Mouse (Mus musculus): ENCODE data around the gene Kyat1.

Gene Kyat1

DNA sequence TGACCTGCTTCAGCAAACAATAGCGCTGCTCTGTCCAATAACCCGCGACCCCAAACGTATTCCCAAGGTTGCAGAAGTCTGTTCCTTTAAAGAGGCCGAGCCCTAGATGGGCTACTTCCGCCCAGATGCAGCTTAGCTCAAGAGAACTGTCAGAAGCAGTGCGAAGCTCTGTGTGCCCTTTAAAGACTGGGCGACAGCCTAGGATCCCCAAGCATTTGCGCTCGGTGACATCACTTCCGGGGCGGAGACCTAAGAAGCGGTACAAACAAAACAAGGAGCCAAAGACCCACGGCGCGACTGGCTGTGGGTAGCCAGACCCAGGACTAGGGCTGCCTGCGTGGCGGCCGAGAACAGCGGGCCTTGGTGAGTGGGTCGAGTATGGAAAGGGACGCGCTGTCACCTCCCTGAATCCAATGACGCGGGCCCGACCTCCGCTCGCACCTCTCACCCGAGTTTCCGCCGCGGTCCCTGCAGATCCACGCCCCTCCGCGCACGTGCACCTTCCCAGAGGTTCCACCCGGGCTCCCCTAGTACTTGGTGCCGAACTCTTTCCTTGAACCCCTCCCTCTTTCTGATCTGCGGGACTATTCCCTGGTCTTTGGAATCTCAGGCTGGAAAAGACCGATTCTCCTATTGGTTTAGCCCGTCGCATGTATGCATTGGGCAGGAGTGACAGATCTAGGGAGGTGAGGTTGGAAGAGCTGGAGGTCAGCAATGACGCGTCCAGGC is at the start of gene Kyat1:
TSS of gene Kyat1 (minus strand) at position 219 of the 729 bp plus-strand sequence.
- DNase-seq (ENCODE audit: low read depth, low spot score): peak; percentile 90

DNA sequence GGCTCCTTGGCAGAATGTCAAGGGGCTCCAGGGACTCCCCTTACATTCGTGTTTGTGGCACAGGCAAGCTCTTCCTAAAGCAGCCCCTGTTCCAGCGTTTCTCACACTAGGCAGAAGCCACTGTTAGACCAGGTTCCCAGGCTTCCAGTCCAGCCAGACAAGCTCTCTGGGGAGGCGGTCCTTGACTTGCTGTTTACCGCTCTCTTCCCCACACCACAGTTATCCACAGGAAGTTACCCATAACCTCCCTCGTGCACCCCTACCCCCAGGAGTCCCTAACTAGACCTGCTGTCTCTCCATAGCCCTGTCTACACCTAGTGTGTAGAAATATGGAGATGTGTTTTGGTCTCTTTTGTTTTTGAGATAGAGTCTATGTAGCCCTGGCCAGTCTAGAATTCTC is 48.2 kb upstream of the Kyat1 start:
- DNase-seq (ENCODE audit: low read depth, low spot score): no peak

DNA sequence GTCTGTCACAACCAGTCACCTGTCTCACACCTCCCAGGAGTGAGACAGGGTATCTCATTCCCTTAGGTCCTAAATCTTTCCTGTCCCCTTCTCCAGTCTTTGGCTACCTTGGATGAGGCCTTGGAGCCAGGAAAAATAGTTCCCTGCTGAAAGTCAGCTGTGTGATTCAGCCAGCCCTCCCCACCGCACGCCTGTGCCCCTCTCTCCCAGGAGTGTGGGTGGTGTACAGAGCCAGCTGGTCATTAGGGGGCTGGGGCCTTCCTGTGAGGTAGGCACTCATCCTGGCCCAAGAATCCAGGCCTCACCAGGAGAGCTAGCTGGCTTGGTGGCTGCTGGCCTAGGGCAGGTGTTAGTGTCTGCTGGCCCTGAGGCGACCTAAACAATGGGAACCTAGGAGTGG is 46.9 kb upstream of the Kyat1 start:
- no peak for DNase-seq (ENCODE audit: low read depth, low spot score)

DNA sequence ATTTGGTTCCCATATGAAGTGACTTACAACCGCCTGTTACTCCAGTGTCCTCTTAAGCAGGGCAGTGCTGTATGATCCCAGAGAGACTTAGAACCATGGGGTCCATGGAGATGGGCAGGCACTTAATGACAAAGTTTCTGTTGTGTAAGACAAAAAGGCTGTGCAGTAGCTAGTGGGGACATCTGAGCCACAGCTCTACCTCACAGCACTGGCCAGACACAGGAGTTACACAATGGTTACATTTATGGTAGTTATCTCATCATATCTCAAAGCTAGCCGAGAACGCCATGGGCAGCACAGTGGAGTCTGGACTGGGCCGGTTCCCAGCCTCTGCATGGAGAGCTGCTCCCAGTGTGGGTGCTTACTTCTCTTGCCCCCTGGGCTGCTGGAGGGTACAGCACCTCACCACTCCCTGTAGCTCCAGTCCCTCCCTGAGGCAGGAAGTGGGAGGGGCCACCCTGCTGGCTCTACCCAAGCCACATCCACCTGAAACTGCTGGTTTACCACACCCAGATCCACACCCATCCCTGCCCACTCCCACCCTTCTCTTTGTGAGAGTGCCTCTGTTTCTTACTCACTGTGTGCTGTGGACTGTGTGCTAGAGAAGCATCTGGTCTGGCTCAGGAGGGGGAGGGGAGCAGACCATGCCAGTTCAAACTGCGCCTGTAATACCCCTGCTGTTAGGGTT is 45.9 kb upstream of the Kyat1 start:
- no peak for DNase-seq (ENCODE audit: low read depth, low spot score)

DNA sequence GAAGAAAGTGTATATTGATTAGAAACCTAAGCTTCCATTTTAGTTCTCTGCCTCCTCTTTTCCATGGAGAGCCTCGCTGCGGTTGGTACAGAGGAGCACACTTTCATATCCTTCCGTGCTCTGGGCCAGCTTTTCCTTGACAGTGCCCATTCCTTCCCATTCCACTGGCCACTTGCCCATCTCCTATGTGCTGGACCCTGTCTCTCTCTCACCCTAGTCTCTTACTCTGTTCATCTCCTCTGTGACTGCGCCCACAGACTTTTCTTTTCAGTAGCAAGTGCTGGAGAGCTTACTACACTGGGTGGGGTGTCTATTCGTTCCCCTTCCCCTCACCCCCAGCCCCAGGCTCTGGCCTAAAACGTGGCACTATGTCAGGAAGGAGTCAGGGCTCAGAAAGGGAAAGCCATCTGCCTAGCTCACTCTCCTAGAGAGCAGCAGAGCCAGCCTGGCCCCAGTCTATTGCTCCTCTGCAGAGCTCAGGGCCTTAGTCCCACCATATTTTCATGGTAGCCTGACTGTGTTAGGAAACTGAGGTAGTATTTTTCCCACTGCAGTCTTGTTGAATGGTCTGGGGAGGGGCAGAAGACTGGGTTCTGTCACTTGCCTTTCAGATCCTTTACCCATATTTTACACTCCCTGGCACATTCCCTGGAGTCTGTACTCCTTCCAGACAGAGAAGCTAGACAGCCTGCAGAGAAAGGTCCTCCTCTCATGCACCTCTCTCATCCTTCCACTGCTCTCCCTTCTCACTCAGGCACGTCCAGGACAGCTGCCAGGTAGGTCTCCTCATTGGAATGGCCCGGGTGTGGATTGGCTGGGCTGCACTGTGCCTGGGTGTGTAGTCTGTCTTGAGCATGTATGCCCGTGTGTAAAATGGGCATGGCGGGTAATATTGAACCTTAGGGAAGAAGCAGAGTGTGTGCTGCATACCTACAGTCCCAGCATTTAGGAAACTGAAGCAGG is 44.8 kb upstream of the Kyat1 start:
- no peak for DNase-seq (ENCODE audit: low read depth, low spot score)

DNA sequence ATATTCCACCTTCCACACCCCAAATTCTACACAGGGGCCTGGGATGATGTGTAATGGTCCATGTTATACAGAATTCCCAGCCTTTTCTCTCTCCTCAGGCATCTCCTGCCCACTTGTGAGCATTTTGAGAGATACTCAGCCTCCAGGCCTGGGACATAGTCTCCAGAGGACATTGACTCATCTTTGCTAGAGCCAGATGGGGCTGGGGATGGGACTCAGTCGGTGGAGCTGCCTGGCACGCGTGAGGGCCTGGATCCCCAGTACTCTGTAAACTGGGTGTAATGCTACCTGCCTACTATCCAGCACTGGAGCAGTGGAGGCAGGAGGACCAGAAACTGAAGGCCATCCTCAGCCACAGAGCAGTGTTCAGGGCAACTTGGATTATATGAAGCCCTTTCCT is 43.5 kb upstream of the Kyat1 start:
- no peak for DNase-seq (ENCODE audit: low read depth, low spot score)

DNA sequence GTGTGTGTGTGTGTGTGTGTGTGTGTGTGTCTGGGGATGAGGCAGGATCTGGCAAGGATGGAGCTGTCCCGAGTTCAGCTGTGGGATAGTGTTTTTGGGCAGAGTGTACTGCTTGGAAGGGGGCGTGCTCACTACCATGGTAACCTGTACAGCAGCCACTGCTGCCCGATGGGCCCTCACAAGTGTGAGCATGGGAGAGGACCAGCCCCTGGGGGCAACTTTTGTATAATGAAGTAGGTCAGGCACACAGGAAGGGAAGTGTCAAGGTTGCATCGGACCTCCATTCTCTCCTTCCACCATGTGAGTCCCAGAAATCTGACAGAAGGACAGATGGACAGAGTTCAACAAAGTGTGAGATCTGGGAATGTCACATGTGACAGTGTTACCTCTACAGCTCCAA is 42.0 kb upstream of the Kyat1 start:
- no peak for DNase-seq (ENCODE audit: low read depth, low spot score)

DNA sequence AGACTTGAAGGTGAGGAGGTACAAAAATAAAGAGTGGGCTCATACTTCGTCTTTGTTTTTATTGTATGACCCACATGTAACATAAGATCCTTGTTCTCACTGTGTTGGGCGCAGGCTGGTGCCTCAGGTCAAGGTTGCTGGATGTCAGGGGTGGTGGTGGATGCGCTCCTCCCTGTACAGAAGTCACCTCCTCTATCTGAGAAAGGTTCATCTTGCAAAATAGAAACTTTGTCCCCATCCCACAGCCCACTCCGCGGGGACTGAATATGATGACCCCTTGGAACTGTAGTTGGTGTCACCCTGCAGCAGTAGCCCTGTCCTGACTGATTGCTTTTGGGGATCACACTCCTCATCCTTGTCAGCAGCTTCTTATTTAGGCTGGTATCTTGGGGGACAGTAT is 41.4 kb upstream of the Kyat1 start:
- DNase-seq (ENCODE audit: low read depth, low spot score): no peak

DNA sequence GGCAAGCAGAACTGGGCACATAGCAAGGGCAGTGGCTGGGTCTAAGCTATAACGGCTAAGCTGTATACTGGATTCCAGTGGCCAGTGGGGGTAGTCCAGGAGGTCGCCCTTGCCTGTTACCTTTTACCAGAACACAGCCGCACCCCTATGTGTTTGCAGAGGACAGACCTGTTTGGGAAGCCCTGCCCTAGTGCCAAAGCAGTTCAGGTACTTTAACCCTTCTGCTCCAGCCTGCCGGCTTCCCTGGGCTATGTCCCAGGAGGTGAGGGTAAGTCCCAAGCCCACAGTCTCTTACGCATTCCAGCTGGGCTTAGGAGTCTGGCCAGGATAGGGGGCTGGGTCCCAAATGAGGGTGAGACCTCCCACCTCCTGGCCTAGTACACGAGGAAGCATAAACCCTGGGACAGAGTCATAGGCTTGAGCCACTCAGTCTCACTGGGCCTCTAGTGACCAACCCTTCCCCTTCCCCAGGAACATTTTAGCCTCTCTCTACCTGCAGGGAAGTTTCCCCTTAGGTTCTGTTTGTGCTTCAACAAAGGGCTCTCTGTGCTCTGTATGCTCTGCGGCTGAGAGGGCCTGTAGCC is 39.0 kb upstream of the Kyat1 start:
- no peak for DNase-seq (ENCODE audit: low read depth, low spot score)

DNA sequence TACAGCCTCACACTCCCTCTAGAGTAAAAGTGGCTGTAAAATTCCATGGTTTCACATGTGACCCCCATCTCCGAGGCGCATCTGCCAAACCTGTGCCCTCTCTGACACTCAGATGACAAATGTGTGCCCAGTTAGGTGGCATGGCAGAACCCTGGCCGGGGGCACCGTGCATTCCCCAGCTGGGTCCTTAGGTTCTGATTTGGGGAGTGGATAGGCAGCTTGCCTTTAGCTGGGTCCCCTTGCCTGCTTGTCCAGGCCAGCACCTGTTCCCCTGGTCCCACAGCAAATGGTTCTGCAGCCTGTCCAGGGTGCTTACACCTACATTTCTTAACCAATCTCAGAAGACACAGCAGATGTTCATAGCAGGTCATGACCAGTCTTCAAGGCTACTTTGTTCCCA is 37.7 kb upstream of the Kyat1 start:
- DNase-seq (ENCODE audit: low read depth, low spot score): no peak

DNA sequence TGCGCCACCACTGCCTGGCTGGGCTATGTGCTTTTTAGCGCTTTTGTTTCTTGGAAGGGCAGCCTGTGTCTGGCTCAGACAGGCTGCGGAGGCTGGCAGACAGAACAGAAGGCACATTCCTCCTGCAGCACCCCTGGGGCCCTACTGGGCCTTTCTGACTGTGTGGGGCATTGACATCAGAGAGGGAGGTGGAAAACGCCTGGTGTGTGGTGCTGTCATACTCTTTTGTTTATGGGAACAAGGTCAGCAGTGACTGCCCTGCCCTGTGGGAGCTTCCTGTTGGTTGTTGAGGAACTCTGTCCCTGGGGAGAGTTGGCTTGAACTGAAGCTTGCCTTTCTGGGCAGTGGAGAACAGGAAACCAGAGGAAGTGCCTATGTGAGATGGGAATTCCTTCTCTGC is 36.9 kb upstream of the Kyat1 start:
- no peak for DNase-seq (ENCODE audit: low read depth, low spot score)

DNA sequence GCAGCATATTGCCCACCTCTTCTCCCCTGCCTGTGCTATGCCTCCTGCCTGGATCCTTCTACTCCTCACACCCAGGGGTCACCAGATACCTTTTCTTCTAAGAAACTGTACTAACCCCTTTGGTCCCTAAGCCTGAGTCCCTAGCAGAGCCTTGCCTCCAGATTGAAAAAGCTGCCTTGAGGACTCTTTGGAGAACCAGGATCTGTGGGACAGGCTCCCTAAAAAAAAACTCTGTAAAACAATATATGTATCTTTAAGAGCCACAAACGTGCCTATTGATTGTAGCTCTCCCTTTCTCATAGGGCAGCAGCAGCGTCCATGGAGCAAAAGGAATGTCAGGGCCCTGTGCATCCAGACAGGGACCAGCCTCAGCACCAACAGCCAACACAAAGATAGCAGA is 34.6 kb upstream of the Kyat1 start, which contains the start of gene Gm28035:
TSS of gene Gm28035 (plus strand) at position 301 of the 400 bp plus-strand sequence.
- DNase-seq (ENCODE audit: low read depth, low spot score): no peak

DNA sequence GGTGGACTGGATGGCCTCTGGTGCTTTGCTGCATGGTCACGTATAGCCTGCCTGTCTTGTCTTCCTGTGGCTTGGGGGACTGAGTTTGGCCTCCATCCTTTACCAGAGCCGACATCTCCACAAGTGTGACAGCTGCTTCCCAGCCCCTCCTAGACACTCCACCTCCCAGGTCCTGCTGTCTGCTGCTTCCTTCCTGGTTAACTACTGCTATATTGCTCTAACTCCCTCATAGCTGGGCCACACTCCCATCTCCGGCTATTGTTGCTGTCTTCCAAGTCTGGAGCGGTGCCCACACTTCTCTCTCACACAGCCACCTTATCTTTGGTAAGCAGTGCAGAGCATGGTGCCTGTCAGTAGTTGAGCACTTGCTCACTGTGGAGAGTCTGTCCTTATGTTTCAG is 34.1 kb upstream of the Kyat1 start:
- DNase-seq (ENCODE audit: low read depth, low spot score): no peak

DNA sequence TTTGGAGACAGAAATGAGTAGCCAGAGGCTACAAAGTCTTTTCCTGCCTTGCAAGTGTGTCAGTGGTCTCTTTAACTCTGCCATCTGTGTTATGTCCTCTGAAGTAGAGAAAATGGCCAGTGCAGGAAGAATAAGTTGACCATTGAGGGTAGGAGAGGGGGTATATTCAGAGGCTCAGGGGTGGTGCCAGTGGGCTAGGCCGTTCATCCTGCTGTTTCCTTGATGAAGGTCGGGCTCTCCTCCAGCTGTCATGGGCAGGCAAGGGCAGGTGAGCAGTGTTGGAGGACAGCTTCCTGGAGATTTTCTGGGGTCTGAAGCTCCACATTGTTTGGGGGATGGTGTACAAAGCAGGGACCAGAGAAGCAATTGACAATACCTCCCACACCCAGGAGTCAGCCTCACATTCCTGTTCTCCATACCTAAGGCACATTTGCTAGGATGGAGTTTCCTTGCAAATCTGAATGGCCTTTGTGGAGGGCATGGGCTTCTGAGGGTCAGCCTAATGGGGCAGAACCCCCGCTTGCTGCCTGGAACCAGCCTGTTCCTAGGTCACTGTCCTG is 33.3 kb upstream of the Kyat1 start:
- no peak for DNase-seq (ENCODE audit: low read depth, low spot score)

DNA sequence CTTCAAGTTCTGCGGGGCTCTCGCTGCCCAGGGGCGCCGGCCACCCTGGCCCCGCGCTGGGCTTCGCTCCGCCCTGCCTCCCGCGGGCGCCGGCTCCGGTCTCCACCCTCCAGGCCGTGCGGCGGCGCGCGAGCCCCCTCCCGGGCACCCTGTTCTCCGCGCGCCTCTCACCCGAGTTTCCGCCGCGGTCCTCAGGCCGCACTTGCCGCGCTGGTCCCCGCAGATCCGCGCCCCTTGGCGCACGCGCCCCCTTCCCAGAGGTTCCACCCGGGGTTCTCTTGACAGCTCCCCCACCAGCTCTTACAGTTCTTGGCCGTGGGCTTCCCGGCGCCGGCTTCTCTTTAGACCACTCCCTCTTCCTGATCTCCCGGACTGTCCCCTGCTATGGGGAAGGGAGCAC is 32.2 kb upstream of the Kyat1 start:
- DNase-seq (ENCODE audit: low read depth, low spot score): no peak

DNA sequence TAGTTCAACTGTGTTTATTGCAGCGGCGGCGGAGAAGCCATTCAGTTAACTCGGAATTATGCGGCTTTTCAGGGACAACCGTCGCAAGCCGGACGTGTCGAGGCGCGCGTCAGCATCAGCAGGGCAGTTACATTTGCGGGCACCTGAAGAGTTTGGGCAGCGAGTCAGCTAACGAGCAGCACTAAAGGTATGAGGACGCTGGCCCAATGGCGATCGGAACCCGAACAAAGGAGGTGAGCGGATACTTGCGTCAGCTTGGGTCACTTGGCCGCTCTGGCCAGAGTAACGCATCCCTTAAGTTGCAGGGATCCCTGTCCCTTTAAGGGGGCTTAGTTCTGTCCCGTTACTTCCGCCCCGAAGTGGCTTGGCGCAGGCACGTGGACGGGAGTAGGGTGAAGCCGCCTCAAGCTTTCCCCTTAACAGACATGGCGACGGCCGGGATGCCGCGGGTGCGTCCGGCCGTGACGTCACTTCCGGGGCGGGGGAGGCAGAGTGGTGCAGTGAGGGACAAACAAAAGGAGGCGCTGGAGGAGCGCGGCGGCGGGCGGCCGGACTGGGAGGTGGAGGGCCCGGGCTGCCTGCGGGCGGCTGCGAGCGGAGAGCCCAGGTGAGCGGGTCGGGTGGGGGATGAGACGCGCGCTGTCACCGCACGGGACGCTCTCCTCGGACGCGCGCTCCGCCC is 31.7 kb upstream of the Kyat1 start, which contains the start of gene Lrrc8a:
TSS of gene Lrrc8a (plus strand) at position 517 of the 682 bp plus-strand sequence.
- DNase-seq (ENCODE audit: low read depth, low spot score): peak; percentile 94

DNA sequence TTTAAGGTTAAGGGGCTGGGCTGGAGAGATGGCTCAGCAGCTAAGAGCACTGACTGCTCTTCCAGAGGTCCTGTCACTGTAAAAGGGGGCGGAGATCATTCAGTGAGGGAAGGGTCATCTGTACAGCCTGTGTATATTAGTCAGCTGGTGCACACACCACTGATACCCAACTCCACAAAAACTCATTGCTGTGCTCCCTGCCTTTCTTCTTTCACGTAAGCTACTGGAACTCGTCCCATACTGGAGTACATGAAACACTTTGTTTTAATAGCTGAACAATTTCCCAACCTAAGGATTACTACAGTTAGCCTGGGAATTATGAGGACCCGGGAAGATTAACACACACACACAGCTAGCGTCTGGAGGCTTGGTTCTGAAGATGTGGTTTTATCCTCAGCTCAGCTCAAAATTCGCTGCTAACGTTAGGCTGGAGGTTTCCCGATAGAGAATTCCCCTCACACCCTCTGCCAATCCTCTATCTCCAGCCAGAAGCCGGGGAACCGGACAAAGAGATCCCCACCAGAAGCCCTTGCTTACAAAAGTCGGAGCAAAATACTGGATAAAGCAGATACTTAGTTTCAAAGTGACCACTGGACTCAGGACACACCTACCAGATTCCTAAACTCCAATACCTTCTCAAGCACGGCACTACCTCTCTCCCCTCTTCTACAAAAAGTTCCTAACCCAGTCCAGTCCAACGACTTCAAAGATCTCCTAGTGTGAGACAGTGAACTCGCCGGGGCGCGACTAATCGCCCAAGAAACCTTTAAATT is 31.0 kb upstream of the Kyat1 start:
- no peak for DNase-seq (ENCODE audit: low read depth, low spot score)

DNA sequence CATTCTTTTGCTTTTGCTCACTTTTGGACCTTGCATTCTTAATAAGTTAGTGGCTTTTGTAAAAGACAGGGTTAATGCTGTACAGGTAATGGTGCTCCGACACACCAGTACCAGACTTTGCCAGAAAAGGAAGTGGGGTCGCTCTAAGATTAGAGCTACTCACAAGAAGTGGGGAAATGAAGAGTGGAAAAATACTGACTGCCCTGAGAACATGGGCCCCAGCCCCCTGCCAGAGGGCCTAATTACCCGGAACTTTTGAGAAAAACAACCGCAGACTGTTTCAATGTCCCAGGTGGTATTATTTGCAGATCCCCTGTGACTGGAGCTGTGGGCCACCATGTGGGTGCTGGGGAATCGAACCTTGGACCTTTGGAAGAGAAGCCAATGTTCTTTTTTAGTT is 29.9 kb upstream of the Kyat1 start:
- no peak for DNase-seq (ENCODE audit: low read depth, low spot score)

DNA sequence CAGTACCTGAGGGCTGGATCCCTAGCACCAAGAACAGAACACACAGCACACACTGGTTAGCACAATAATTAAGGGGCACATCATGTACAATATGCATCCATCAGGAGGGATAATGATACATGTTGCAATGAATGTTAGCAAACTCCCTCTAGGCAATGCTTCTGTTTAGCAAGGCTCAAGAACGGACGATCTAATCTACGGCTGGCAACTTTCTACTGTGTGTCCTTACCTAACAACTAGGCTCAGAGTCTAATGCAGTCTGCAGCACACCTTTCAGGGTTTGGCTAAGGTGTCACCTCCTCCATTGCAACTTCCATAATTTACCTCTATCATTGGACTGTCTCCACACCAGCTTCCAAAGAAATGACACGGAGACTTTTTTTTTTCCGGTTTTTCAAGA is 10.6 kb upstream of the Kyat1 start:
- no peak for DNase-seq (ENCODE audit: low read depth, low spot score)

DNA sequence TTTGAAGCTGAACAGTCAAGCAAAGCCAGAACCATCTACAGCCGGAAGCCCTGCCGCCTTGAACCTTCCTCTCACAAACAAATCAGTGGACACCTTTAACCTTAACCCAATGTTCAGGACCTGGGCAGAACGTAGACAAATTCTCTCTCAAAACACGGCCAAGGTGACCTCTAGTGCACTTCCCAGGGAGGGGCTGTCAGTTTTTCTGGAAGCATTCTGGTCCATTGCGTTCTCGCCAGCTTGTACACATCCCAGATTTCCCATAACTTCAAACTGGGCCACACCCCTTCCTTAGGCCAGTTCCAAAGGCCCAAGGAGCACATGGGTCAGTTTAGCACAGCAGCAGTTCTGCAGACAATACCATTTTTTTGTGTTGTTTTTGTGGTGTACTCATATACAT is 9.8 kb upstream of the Kyat1 start:
- DNase-seq (ENCODE audit: low read depth, low spot score): no peak
